Mouse (Mus musculus) intestine, postnatal 0 days (tissue): ENCODE data around the gene Gpc6. TPM values are rescaled to one million over a fixed set of nuclear protein-coding genes. Genes with fewer than 3 reads are reported as not detected.

Experiments used
- ATAC-seq: fragments of 200-750 bp; cut with Nextera tagmentation; 2 replicates; pipeline ENCODE4 v1.8.0; 2017; ENCODE audit warnings: mild to moderate bottlenecking, moderate TSS enrichment, moderate library complexity
- H3K27ac ChIP-seq: fragments of 300-500 bp; sonication (generic); 2 replicates; pipeline ENCODE4 v1.5.1; 2014; ENCODE audit warnings: mild to moderate bottlenecking, low read depth, low read length, moderate library complexity
- H3K27me3 ChIP-seq: fragments of 300-500 bp; sonication (generic); replicated peaks from 2 replicates; pipeline ENCODE4 v1.6.1; 2014; ENCODE audit warnings: low read length, mixed read lengths; ENCODE audit not compliant: control insufficient read depth, insufficient read depth
- H3K36me3 ChIP-seq: fragments of 300-500 bp; sonication (generic); 2 replicates; pipeline ENCODE4 v1.6.1; 2014; ENCODE audit warnings: mild to moderate bottlenecking, moderate library complexity; ENCODE audit not compliant: control insufficient read depth, insufficient read depth
- H3K4me1 ChIP-seq: fragments of 300-500 bp; sonication (generic); replicated peaks from 2 replicates; pipeline ENCODE4 v1.6.1; 2014; ENCODE audit warnings: antibody characterized with exemption, low read length, mixed read lengths; ENCODE audit not compliant: control insufficient read depth, insufficient read depth
- H3K4me2 ChIP-seq: fragments of 300-500 bp; sonication (generic); replicated peaks from 2 replicates; pipeline ENCODE4 v1.6.1; 2014; ENCODE audit warnings: low read depth, mild to moderate bottlenecking, moderate library complexity
- H3K4me3 ChIP-seq: fragments of 300-500 bp; sonication (generic); 2 replicates; pipeline ENCODE4 v1.5.1; 2014; ENCODE audit warnings: low read depth, low read length
- H3K9ac ChIP-seq: fragments of 300-500 bp; sonication (generic); 2 replicates; pipeline ENCODE4 v1.6.1; 2014; ENCODE audit warnings: mild to moderate bottlenecking, low read depth, low read length
- H3K9me3 ChIP-seq: fragments of 300-500 bp; sonication (generic); 2 replicates; pipeline ENCODE4 v1.6.1; 2016; ENCODE audit warnings: mixed run types; ENCODE audit not compliant: control insufficient read depth
- CTCF ChIP-seq: sonication (generic); IDR thresholded peaks from 2 replicates; pipeline ENCODE4 v1.5.1; 2016; ENCODE audit warnings: low read depth, mild to moderate bottlenecking, control low read depth, antibody characterized with exemption, moderate library complexity
- WGBS: fragments of 180-500 bp; shearing (Covaris S2); extraction: QIAGEN DNeasy Blood & Tissue Kit; methylation state at CpG from one replicate; pipeline ENCODE4 v1.1.7; 2014; 5-methylcytosine and 5-hydroxymethylcytosine counted together
- polyA plus RNA-seq: library from polyadenylated mRNA; unstranded; fragments of >200 nt; fragmentation: Nextera tagmentation; extraction: Ambion mirVana; gene quantifications from 2 replicates; pipeline ENCODE4 v1.2.1, GENCODE M21; 2015

Gene Gpc6
- polyA plus RNA-seq, 1 experiment from 2014 or later: 6.6 TPM

DNA sequence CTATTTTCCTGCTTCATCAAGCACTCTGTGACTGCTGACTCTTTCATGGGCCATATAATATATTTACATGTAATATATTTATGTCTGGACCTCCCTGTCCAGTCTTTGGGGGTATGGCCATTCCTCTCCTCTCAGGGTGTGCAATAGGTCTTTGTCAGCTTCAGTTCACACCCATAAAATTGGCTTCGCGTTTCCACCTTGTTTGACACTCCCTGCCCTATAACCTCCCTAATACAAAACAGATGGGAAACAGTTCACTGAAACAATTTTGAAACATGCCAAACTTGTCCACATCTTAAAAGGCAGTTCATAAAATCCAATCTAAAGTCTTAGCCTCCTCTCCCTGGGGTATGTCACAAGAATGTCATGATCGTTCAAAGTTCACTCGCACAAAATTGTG, 415.4 kb downstream of the Gpc6 start:
- no peak overlapping the region for H3K4me2 ChIP-seq
- H3K4me1 ChIP-seq: no peaks in the 10 kb centered on the region
- H3K27ac ChIP-seq: no peak overlapping the region
- H3K9me3 ChIP-seq: no peaks in the 10 kb centered on the region
- no peak for TF ChIP-seq CTCF
- WGBS: 89% methylated on average over 4 of the region's 4 CpGs
- H3K9ac ChIP-seq: no peak overlapping the region
- no peaks in the 10 kb centered on the region for H3K36me3 ChIP-seq
- H3K27me3 ChIP-seq: no peaks in the 10 kb centered on the region
- ATAC-seq: no peak
- H3K4me3 ChIP-seq: no peak overlapping the region

DNA sequence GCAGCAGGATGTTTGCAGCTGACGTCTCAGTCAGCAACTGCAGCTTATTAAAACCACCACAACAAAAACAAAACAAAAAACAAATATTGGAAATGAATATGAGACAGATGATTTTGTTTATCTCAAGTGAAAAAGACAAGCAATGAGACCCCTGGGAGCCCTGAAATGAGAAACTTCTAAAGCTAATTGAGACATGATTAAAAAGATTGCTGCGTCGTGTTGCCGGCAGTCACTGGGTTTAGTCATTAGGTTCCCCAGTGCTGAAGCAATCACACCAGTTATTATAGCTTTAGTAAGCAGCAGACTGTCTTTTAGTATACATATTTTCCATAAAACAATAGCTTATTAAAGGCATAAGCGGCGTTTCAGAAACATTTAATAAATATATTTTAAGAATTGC, 419.4 kb downstream of the Gpc6 start:
- Histone ChIP-seq H3K9ac (no peak overlapping the region), H3K9me3 (no peaks in the 10 kb centered on the region), H3K36me3 (no peaks in the 10 kb centered on the region), H3K4me1 (no peaks in the 10 kb centered on the region), H3K4me2 (no peak overlapping the region), H3K27me3 (no peaks in the 10 kb centered on the region), H3K27ac (no peak overlapping the region), H3K4me3 (no peak overlapping the region)
- TF ChIP-seq CTCF: no peak
- 83% methylated on average over 6 of the region's 6 CpGs for WGBS
- no peak for ATAC-seq

GRCm38 (mm10) chr14:117346372-117346885, 421.3 kb downstream of the Gpc6 start:
- TF ChIP-seq CTCF: no peak
- H3K27me3 ChIP-seq: no peaks in the 10 kb centered on the region
- H3K4me2 ChIP-seq: no peak overlapping the region
- H3K4me3 ChIP-seq: no peak overlapping the region
- 95% methylated on average over 6 of the region's 6 CpGs for WGBS
- no peak overlapping the region for H3K9ac ChIP-seq
- ATAC-seq: no peak
- H3K27ac ChIP-seq: no peak overlapping the region
- H3K9me3 ChIP-seq: no peaks in the 10 kb centered on the region
- H3K4me1 ChIP-seq: no peaks in the 10 kb centered on the region
- no peaks in the 10 kb centered on the region for H3K36me3 ChIP-seq

- H3K4me2 ChIP-seq: no peak overlapping the region
- H3K27me3 ChIP-seq: no peaks in the 10 kb centered on the region
- 60% methylated on average over 7 of the region's 7 CpGs for WGBS
- ATAC-seq: no peak
- no peak overlapping the region for H3K9ac ChIP-seq
- H3K27ac ChIP-seq: no peak overlapping the region
- no peaks in the 10 kb centered on the region for H3K36me3 ChIP-seq
- H3K4me3 ChIP-seq: no peak overlapping the region
- no peak for TF ChIP-seq CTCF
- H3K4me1 ChIP-seq: no peaks in the 10 kb centered on the region
- no peaks in the 10 kb centered on the region for H3K9me3 ChIP-seq
Observed at GRCm38 (mm10) chr14:117351296-117351695, 426.2 kb downstream of the Gpc6 start.

- H3K9me3 ChIP-seq: no peaks in the 10 kb centered on the region
- H3K27me3 ChIP-seq: no peaks in the 10 kb centered on the region
- H3K36me3 ChIP-seq: no peaks in the 10 kb centered on the region
- no peaks in the 10 kb centered on the region for H3K4me1 ChIP-seq
- no peak overlapping the region for H3K27ac ChIP-seq
- no peak overlapping the region for H3K4me3 ChIP-seq
- 75% methylated on average over 9 of the region's 9 CpGs for WGBS
- H3K4me2 ChIP-seq: no peak overlapping the region
- H3K9ac ChIP-seq: no peak overlapping the region
- no peak for TF ChIP-seq CTCF
- ATAC-seq: no peak
Observed at GRCm38 (mm10) chr14:117361155-117361964, 436.2 kb downstream of the Gpc6 start.

DNA sequence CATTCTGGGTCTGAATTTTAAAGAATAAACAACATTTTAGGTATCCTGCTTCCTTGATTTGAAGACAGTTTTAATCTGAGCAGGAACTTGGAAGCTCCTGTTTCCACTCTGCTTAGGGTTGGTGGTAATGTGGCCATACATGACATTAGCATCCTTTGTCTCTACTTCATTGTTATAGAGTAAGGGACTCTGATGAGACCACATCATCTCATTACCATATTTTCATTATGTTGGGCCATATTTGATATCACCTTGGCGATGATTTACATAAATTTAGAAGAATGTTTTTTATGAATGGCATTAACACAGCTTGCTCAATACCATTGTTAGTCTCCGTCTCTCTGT, 436.8 kb downstream of the Gpc6 start:
- Histone ChIP-seq H3K4me1 (no peaks in the 10 kb centered on the region), H3K9ac (no peak overlapping the region), H3K27me3 (no peaks in the 10 kb centered on the region), H3K4me2 (no peak overlapping the region), H3K9me3 (no peaks in the 10 kb centered on the region), H3K36me3 (no peaks in the 10 kb centered on the region), H3K4me3 (no peak overlapping the region), H3K27ac (no peak overlapping the region)
- TF ChIP-seq CTCF: no peak
- WGBS: 88% methylated on average over 2 of the region's 2 CpGs
- ATAC-seq: no peak
